Mouse (Mus musculus): ENCODE results near the gene Henmt1. TPM values are rescaled to one million over a fixed set of nuclear protein-coding genes. Genes with fewer than 3 reads are reported as not detected.

Henmt1 gene
- total RNA-seq (2021): not detected
- long read RNA-seq, experiment 1: 0 reads
- long read RNA-seq, experiment 2: 0 reads

- DNase-seq: no peak
Measured at GRCm38 (mm10) chr3:108939573-108939972, at the start of gene Henmt1. Gene Henmt1 (plus strand): TSS chr3:108939873.

DNA sequence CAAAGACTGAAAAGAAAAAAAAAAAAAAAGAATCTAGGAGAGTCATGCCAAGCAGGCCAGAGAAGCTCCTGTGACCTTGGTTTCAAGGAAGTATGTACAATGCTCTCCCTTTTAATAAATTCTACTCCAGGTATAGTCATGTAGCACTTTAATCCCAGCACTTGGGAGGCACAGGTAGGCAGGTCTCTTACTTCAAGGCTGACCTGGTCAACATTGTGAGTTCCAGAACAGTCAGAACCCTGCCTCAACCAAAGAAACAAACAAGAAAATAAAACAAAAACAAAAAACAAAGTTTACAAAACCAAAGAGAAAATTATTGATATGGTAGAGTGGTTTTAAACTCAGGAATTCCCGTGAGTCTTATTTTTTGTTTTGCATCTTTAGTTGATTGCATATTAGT lies 49.8 kb upstream of the Henmt1 start, which contains the start of gene Fndc7:
Gene Fndc7 (minus strand): TSS at position 101 of the 400 bp plus-strand sequence.
- DNase-seq: no peak

DNA sequence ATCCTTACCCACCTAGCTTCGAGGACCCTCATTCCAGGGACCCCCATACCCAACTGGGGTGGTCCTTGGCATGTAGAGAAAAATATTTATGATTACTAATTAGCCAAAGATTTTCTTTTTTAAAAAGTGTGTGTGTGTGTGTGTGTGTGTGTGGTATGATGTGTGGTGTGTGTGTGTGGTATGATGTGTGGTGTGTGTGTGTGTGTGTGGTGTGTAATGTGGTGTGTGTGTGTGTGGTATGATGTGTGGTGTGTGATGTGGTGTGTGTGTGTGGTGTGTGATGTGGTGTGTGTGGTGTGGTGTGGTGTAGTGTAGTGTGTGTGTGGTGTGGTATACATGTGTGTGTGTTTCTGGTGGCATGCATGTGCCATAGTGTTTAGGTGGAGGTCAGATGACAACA lies 47.6 kb upstream of the Henmt1 start:
- DNase-seq: no peak

- DNase-seq: no peak
Measured at GRCm38 (mm10) chr3:108892914-108893313, 46.8 kb upstream of the Henmt1 start.

GRCm38 (mm10) chr3:108898640-108899039 lies 41.0 kb upstream of the Henmt1 start:
- DNase-seq: no peak

DNA sequence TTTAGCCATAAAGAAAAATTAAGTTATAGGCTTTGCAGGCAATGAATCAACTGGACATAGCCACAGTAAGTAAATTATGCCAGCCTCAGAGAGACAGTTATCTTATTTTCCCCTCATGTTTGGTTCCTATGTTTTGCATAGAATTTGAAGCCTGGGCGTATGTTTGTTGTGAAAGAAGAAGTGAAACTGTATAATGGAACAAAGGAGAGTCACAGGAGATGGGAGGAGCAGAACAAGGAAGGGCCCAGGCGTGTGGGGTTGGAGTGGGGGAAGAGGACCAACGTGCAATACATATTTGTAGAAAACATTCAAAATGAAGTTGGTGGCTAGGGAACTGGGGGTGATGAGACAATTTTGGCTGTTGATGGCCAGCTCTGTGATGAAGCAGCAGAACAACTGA lies 39.5 kb upstream of the Henmt1 start:
- no peak for DNase-seq

DNA sequence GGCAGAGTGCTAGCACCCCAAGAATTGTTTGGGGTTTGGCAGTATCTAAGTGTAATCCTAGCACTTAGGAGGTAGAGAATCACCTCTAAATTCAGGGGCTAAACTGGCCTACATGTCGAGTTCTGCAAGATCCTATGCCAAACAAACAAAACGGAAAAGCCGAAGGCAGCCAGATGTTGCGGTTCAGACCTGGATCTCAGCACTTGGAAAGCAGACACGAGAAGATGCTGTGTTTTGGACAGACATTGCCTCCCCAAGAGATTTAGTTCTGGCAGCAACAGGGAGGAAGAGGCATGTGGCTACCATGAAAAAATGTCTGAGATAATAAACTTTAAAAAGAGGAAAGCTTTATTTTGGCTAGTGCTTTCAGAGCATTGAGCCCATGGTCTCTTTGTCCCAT lies 39.0 kb upstream of the Henmt1 start:
- no peak for DNase-seq

DNA sequence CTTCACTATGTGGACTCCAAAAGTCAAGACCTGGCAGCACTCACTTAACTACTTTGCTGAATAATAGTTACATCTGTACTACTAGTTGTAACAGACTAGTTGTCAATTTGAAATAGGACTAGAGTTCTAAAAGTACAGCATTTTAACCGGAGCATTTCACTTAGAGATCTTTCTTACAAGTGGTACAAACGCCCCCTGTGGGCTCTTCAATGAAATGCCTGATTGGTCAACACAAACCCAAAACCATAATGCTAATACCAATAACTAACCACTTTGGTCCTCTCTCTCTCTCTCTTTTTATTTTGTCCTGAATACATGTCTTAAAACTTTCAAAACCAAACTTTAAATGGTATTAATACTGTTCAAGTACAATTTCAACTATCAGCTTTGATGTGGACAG lies 37.6 kb upstream of the Henmt1 start:
- DNase-seq: no peak

- no peak for DNase-seq
Measured at GRCm38 (mm10) chr3:108902934-108903333, 36.7 kb upstream of the Henmt1 start.

- peak; percentile 27 for DNase-seq
Measured at GRCm38 (mm10) chr3:108910303-108911080, 29.2 kb upstream of the Henmt1 start.

GRCm38 (mm10) chr3:108911081-108911547 lies 28.6 kb upstream of the Henmt1 start:
- peak; percentile 69 for DNase-seq

GRCm38 (mm10) chr3:108911548-108912413 lies 27.9 kb upstream of the Henmt1 start, which contains the start of gene Prpf38b:
Gene Prpf38b (minus strand): TSS chr3:108911727.
- peak; percentile 96 for DNase-seq

DNA sequence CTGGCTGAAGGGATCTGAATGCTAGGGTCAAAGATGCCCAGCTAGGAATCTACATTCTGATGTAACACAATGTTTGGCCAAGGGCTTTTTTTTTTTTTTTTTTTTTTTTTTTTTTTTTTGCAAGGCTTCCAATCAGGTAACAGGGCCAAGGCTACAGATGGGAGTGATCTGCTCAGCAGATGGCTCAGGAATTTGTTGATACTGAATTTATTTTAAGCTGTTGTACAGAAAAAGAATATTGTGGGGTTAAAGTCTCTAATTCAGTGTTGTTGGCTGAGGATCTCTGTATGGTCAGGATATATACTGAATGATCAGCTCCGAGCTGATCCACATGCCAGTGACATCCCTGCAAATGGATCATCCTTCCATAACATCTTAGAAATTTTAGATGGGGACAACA lies 23.7 kb upstream of the Henmt1 start:
- DNase-seq: no peak

GRCm38 (mm10) chr3:108916857-108917256 lies 22.8 kb upstream of the Henmt1 start:
- DNase-seq: no peak

DNA sequence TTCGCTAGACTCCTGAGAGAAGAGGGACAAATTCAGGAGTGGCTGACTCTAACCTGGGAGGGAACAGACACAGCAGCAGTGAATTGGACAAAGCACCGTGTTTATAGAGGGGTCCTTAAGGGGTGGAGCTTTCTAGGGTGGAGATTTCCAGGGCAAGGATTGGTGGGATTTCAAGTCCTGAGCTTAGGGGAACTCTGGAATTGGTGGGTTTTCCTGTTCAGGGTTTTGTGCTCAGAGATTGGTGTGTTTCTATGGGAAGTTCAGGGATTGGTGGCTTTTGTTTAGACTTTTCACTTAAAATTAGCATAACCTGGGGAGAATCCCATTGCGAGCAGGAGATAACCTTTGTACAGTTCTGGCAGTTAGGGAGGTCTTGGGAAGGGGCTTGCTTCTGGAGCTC lies 21.7 kb upstream of the Henmt1 start:
- no peak for DNase-seq

- no peak for DNase-seq
Measured at GRCm38 (mm10) chr3:108918852-108919251, 20.8 kb upstream of the Henmt1 start.

DNA sequence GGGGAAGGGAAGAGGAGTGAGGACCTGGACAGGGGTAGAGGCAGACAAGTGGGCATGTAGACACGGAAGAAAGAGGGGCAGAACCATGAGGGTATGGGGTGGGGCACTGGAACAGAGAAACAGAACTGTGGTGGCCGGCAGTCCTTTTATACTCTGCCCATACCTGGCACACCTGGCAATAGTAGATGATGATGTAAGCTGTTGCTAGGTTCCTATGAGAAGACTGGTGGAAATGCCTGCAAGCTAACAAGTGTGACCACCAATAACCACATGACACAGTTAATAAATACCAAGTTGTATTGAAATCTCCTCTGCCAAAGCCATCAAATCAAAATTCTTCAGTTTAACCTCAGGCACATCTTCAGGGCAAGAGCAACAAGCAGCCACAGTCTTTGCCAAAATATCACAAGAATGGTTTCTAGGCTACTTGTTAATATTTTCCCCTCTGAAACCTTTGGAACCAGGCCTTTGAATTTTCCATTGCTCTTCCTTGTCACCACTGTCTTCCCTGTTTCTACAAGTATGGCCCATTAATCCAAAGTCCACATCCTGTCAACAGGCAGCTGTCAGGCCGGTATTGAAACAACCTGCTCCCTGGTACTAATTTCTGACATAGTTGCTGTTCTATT lies 19.1 kb upstream of the Henmt1 start:
- no peak for DNase-seq

DNA sequence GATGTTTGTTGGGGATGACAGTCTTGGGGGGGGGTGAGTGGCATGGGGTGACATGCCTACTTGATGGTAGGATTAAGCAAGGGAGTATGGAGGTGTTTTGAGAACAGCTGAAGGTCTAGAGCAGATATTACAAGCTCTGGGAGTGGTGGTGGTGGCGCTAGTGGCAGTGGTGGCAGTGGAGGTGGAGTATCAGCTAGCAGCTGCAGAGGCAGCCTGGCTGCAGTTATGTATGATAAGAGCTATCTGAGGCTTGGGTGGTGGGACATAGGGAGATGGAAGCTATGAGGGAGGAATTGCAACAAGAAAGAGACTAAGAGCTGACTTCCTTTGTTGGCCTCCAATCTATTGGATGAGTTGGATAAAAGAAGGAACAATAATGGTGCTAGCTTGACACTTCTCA lies 17.9 kb upstream of the Henmt1 start:
- no peak for DNase-seq

GRCm38 (mm10) chr3:108925677-108926076 lies 14.0 kb upstream of the Henmt1 start:
- no peak for DNase-seq

DNA sequence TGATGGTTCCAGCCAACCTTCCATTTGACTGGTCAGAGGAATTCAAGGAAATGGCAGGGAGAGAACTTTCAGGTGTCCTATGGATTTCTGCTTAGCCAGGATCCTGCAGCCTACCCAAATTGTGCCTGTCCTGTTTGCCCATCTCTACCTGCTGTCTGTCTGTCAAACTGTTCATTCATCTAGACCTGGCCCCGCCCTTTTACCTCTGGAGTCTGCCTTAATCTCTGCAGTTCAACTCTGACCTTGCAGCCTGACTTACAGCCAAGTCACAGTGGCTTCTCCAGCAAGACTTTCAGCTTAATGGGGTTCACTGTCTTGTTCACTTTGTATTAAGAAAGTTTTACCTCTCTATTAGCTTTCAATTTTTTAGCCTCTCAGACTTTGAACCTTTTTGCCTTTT lies 13.4 kb upstream of the Henmt1 start:
- DNase-seq: no peak

- DNase-seq: no peak
Measured at GRCm38 (mm10) chr3:108933557-108933956, 6.1 kb upstream of the Henmt1 start.

GRCm38 (mm10) chr3:108938691-108939090 lies 982 bp upstream of the Henmt1 start:
- DNase-seq: no peak

Data from adrenal gland, postnatal 10 days (tissue).